Mouse (Mus musculus): Measurements from ENCODE around the gene Dennd1b. TPM values are rescaled to one million over a fixed set of nuclear protein-coding genes. Genes with fewer than 3 reads are reported as not detected.

Dennd1b gene
- polyA plus RNA-seq, 1 experiment: not detected

GRCm38 (mm10) chr1:139161619-139162018 lies 198.4 kb downstream of the Dennd1b start:
- H3K4me3 ChIP-seq (ENCODE audit: insufficient read depth, low read depth, low read length): no peak overlapping the region
- WGBS: 62% methylated on average over 3 of the region's 3 CpGs
- TF ChIP-seq POLR2A (IDR thresholded peaks at IDR 0.05; ENCODE audit: insufficient read depth, low read depth, low read length) (no peak), CTCF (IDR thresholded peaks at IDR 0.05; ENCODE audit: insufficient read depth, low read depth, low read length) (no peak)
- no peak overlapping the region for H3K27ac ChIP-seq (ENCODE audit: insufficient read depth, low read depth, low read length)
- no peaks in the 10 kb centered on the region for H3K4me1 ChIP-seq (ENCODE audit: control insufficient read depth, insufficient read depth, low read length)

GRCm38 (mm10) chr1:139162814-139163213 lies 199.6 kb downstream of the Dennd1b start:
- TF ChIP-seq POLR2A (IDR thresholded peaks at IDR 0.05; ENCODE audit: insufficient read depth, low read depth, low read length) (no peak), CTCF (IDR thresholded peaks at IDR 0.05; ENCODE audit: insufficient read depth, low read depth, low read length) (no peak)
- no peaks in the 10 kb centered on the region for H3K4me1 ChIP-seq (ENCODE audit: control insufficient read depth, insufficient read depth, low read length)
- 47% methylated on average over 5 of the region's 5 CpGs for WGBS
- H3K4me3 ChIP-seq (ENCODE audit: insufficient read depth, low read depth, low read length): no peak overlapping the region
- no peak overlapping the region for H3K27ac ChIP-seq (ENCODE audit: insufficient read depth, low read depth, low read length)

- no peaks in the 10 kb centered on the region for H3K4me1 ChIP-seq (ENCODE audit: control insufficient read depth, insufficient read depth, low read length)
- H3K4me3 ChIP-seq (ENCODE audit: insufficient read depth, low read depth, low read length): no peak overlapping the region
- TF ChIP-seq CTCF (IDR thresholded peaks at IDR 0.05; ENCODE audit: insufficient read depth, low read depth, low read length) (no peak), POLR2A (IDR thresholded peaks at IDR 0.05; ENCODE audit: insufficient read depth, low read depth, low read length) (no peak)
- H3K27ac ChIP-seq (ENCODE audit: insufficient read depth, low read depth, low read length): no peak overlapping the region
- WGBS: 64% methylated on average over 3 of the region's 3 CpGs
These were observed 211.0 kb downstream of the Dennd1b start for GRCm38 (mm10) chr1:139174058-139174832.

- TF ChIP-seq POLR2A (IDR thresholded peaks at IDR 0.05; ENCODE audit: insufficient read depth, low read depth, low read length) (no peak), CTCF (IDR thresholded peaks at IDR 0.05; ENCODE audit: insufficient read depth, low read depth, low read length) (no peak)
- Histone ChIP-seq H3K4me3 (ENCODE audit: insufficient read depth, low read depth, low read length) (no peak overlapping the region), H3K4me1 (ENCODE audit: control insufficient read depth, insufficient read depth, low read length) (no peaks in the 10 kb centered on the region), H3K27ac (ENCODE audit: insufficient read depth, low read depth, low read length) (no peak overlapping the region)
- 79% methylated on average over 1 of the region's 1 CpGs for WGBS
These were observed 216.5 kb downstream of the Dennd1b start for GRCm38 (mm10) chr1:139179707-139180106.

GRCm38 (mm10) chr1:139180481-139181149 lies 217.4 kb downstream of the Dennd1b start:
- 44% methylated on average over 6 of the region's 6 CpGs for WGBS
- no peak overlapping the region for H3K27ac ChIP-seq (ENCODE audit: insufficient read depth, low read depth, low read length)
- H3K4me1 ChIP-seq (ENCODE audit: control insufficient read depth, insufficient read depth, low read length): no peaks in the 10 kb centered on the region
- TF ChIP-seq CTCF (IDR thresholded peaks at IDR 0.05; ENCODE audit: insufficient read depth, low read depth, low read length) (no peak), POLR2A (IDR thresholded peaks at IDR 0.05; ENCODE audit: insufficient read depth, low read depth, low read length) (no peak)
- no peak overlapping the region for H3K4me3 ChIP-seq (ENCODE audit: insufficient read depth, low read depth, low read length)

GRCm38 (mm10) chr1:139192635-139193034 lies 229.4 kb downstream of the Dennd1b start:
- H3K4me3 ChIP-seq (ENCODE audit: insufficient read depth, low read depth, low read length): no peak overlapping the region
- no peak overlapping the region for H3K27ac ChIP-seq (ENCODE audit: insufficient read depth, low read depth, low read length)
- 89% methylated on average over 3 of the region's 3 CpGs for WGBS
- H3K4me1 ChIP-seq (ENCODE audit: control insufficient read depth, insufficient read depth, low read length): no peaks in the 10 kb centered on the region
- TF ChIP-seq CTCF (IDR thresholded peaks at IDR 0.05; ENCODE audit: insufficient read depth, low read depth, low read length) (no peak), POLR2A (IDR thresholded peaks at IDR 0.05; ENCODE audit: insufficient read depth, low read depth, low read length) (no peak)

- Histone ChIP-seq H3K27ac (ENCODE audit: insufficient read depth, low read depth, low read length) (no peak overlapping the region), H3K4me1 (ENCODE audit: control insufficient read depth, insufficient read depth, low read length) (no peaks in the 10 kb centered on the region), H3K4me3 (ENCODE audit: insufficient read depth, low read depth, low read length) (no peak overlapping the region)
- WGBS: 59% methylated on average over 2 of the region's 2 CpGs
- TF ChIP-seq CTCF (IDR thresholded peaks at IDR 0.05; ENCODE audit: insufficient read depth, low read depth, low read length) (no peak), POLR2A (IDR thresholded peaks at IDR 0.05; ENCODE audit: insufficient read depth, low read depth, low read length) (no peak)
These were observed 230.8 kb downstream of the Dennd1b start for GRCm38 (mm10) chr1:139194011-139194410.

GRCm38 (mm10) chr1:139194428-139195028 lies 231.3 kb downstream of the Dennd1b start:
- Histone ChIP-seq H3K4me3 (ENCODE audit: insufficient read depth, low read depth, low read length) (no peak overlapping the region), H3K4me1 (ENCODE audit: control insufficient read depth, insufficient read depth, low read length) (no peaks in the 10 kb centered on the region), H3K27ac (ENCODE audit: insufficient read depth, low read depth, low read length) (no peak overlapping the region)
- no peak for TF ChIP-seq POLR2A (IDR thresholded peaks at IDR 0.05; ENCODE audit: insufficient read depth, low read depth, low read length)
- TF ChIP-seq CTCF (IDR thresholded peaks at IDR 0.05; ENCODE audit: insufficient read depth, low read depth, low read length): no peak
- 17% methylated on average over 5 of the region's 5 CpGs for WGBS

- no peak overlapping the region for H3K4me3 ChIP-seq (ENCODE audit: insufficient read depth, low read depth, low read length)
- 45% methylated on average over 5 of the region's 5 CpGs for WGBS
- no peak overlapping the region for H3K27ac ChIP-seq (ENCODE audit: insufficient read depth, low read depth, low read length)
- no peaks in the 10 kb centered on the region for H3K4me1 ChIP-seq (ENCODE audit: control insufficient read depth, insufficient read depth, low read length)
- no peak for TF ChIP-seq POLR2A (IDR thresholded peaks at IDR 0.05; ENCODE audit: insufficient read depth, low read depth, low read length)
- no peak for TF ChIP-seq CTCF (IDR thresholded peaks at IDR 0.05; ENCODE audit: insufficient read depth, low read depth, low read length)
These were observed 239.8 kb downstream of the Dennd1b start for GRCm38 (mm10) chr1:139203026-139203425.
